Mouse (Mus musculus): ENCODE measurements around the gene Sfxn3. TPM values are rescaled to one million over a fixed set of nuclear protein-coding genes. Genes with fewer than 3 reads are reported as not detected.

Sfxn3 gene
- polyA plus RNA-seq, 1 experiment from 2014 or later: 16.5 TPM

DNA sequence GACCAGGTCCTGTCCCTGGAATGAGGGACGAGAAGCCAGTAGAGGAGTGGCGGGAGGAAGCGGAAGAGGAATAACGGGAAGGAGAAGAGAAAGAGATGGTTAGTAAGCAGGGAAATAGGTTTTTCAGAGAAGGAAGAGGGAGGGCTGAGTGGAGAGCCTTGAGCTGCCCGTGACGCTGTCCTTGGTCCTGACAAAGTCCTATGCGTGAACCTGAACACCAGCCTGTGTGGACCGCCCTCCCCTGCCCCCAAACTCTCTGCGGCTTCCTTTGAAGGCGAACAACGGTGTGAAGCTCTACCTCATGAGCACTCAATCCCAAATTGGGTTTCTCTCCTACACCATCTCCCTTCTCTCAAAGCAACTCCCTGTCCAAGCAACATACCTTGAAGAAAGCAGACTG lies 50.6 kb downstream of the Sfxn3 start:
- no peak for ATAC-seq
- Histone ChIP-seq H3K27ac (ENCODE audit: low read length) (no peak overlapping the region), H3K4me3 (ENCODE audit: low read length) (no peak overlapping the region), H3K36me3 (ENCODE audit: control insufficient read depth, insufficient read depth, low read length) (no peaks in the 10 kb centered on the region), H3K27me3 (replicated peaks; ENCODE audit: control insufficient read depth, insufficient read depth, low read length) (peaks cover 7% of the 10 kb centered on the region; the same call in 1 of the 2 replicates), H3K4me1 (ENCODE audit: control insufficient read depth, insufficient read depth, low read length) (no peaks in the 10 kb centered on the region), H3K9ac (ENCODE audit: low read depth, low read length) (no peak overlapping the region), H3K9me3 (ENCODE audit: control insufficient read depth, low read length) (no peaks in the 10 kb centered on the region), H3K4me2 (ENCODE audit: low read depth, low read length) (no peak overlapping the region)
- 24% methylated on average over 11 of the region's 11 CpGs for WGBS

DNA sequence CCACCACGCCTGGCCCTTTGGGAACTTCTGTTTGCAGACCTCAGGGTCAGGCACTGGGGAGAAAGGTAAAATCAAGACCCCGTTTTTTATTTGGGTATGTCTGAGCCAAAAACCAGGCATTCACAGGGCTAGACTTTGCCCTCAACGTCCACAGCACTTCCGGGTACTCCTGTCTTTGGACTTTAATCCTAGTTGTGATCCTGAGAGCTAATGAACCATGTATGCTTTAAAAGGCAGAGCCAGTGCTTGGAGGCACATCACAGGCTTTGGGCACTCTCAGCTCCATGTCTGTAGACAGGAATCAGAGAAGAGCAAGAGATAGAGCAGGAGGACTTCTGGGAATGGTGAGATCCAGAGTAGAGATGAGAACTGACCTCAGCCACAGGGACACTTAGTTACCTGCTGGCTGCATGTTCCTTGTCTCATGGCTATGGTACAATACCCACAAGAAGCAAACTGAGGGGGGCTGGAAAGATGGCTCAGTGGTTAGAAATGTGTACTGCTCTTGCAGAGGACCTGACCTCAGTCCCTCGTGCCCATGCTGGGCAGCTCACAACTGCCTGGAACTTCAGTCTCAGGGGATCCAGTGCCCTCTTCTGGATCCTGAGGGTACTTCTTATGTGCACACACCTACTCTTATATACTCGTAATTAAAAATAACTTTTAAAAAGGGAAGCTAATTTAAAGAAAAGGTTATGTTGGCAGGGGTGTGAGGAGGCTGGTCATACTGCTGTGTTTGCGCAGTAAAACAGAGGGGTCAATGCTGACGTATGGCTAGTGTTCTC lies 53.4 kb downstream of the Sfxn3 start:
- WGBS: 72% methylated on average over 8 of the region's 8 CpGs
- Histone ChIP-seq H3K4me2 (ENCODE audit: low read depth, low read length) (no peak overlapping the region), H3K4me3 (ENCODE audit: low read length) (no peak overlapping the region), H3K27me3 (replicated peaks; ENCODE audit: control insufficient read depth, insufficient read depth, low read length) (peaks cover 26% of the 10 kb centered on the region), H3K9me3 (ENCODE audit: control insufficient read depth, low read length) (no peaks in the 10 kb centered on the region), H3K4me1 (ENCODE audit: control insufficient read depth, insufficient read depth, low read length) (no peaks in the 10 kb centered on the region), H3K27ac (ENCODE audit: low read length) (no peak overlapping the region), H3K9ac (ENCODE audit: low read depth, low read length) (no peak overlapping the region), H3K36me3 (ENCODE audit: control insufficient read depth, insufficient read depth, low read length) (no peaks in the 10 kb centered on the region)
- no peak for ATAC-seq

DNA sequence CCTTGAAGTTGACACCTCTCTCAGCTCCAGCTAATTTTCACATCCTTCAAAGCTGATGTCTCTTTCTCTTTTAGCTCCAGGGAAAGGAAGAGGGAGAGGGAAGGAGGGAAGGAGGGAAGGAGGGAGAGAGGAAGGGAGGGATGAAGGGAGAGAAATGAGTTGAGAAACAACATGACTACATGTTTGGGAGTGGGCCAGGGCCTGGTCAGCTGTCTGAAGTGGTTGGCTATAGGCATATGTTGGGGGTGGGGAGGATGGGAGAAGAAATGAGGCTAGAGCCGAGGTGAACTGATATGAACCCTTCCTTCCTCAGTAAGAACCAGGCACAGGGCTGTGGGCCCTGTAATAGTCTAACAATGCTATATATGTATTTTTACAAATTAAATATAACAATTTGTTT lies 58.3 kb downstream of the Sfxn3 start:
- no peaks in the 10 kb centered on the region for H3K9me3 ChIP-seq (ENCODE audit: control insufficient read depth, low read length)
- H3K27ac ChIP-seq (ENCODE audit: low read length): no peak overlapping the region
- H3K27me3 ChIP-seq (replicated peaks; ENCODE audit: control insufficient read depth, insufficient read depth, low read length): peaks cover 24% of the 10 kb centered on the region
- H3K4me2 ChIP-seq (ENCODE audit: low read depth, low read length): no peak overlapping the region
- no peak for ATAC-seq
- no peak overlapping the region for H3K9ac ChIP-seq (ENCODE audit: low read depth, low read length)
- H3K4me3 ChIP-seq (ENCODE audit: low read length): no peak overlapping the region
- no peaks in the 10 kb centered on the region for H3K36me3 ChIP-seq (ENCODE audit: control insufficient read depth, insufficient read depth, low read length)
- no peaks in the 10 kb centered on the region for H3K4me1 ChIP-seq (ENCODE audit: control insufficient read depth, insufficient read depth, low read length)
- 33% methylated on average over 1 of the region's 1 CpGs for WGBS

Other genes starting within 250 kb of the Sfxn3 start
- gene Slf2, start 116.4 kb upstream of the Sfxn3 start, polyA plus RNA-seq (2015; fragmentation: Nextera tagmentation; extraction: Ambion mirVana): 26.8 and 27.1 TPM in 2 replicates
- 19.0 and 21.1 TPM in 2 replicates for gene Sema4g, start 58.4 kb upstream of the Sfxn3 start, polyA plus RNA-seq (2015; fragmentation: Nextera tagmentation; extraction: Ambion mirVana)
- gene Twnk, start 41.8 kb upstream of the Sfxn3 start, polyA plus RNA-seq (2015; fragmentation: Nextera tagmentation; extraction: Ambion mirVana): 19.8 and 21.0 TPM in 2 replicates
- 74.7 and 76.4 TPM in 2 replicates for gene Mrpl43, start 41.1 kb upstream of the Sfxn3 start, polyA plus RNA-seq (2015; fragmentation: Nextera tagmentation; extraction: Ambion mirVana)
- 33.6 and 34.7 TPM in 2 replicates for gene Lzts2, start 33.1 kb upstream of the Sfxn3 start, polyA plus RNA-seq (2015; fragmentation: Nextera tagmentation; extraction: Ambion mirVana)
- gene Pdzd7, start 1.8 kb upstream of the Sfxn3 start, polyA plus RNA-seq (2015; fragmentation: Nextera tagmentation; extraction: Ambion mirVana): 0.43 and 0.49 TPM in 2 replicates
- gene Kazald1, start 27.7 kb downstream of the Sfxn3 start, polyA plus RNA-seq (2015; fragmentation: Nextera tagmentation; extraction: Ambion mirVana): 2.0 and 2.1 TPM in 2 replicates
- 0.06 TPM in 1 of 2 replicates, not detected in the other for gene Tlx1, start 103.2 kb downstream of the Sfxn3 start, polyA plus RNA-seq (2015; fragmentation: Nextera tagmentation; extraction: Ambion mirVana)
- not detected in 2 replicates for gene Lbx1, start 188.3 kb downstream of the Sfxn3 start, polyA plus RNA-seq (2015; fragmentation: Nextera tagmentation; extraction: Ambion mirVana)

All from intestine, embryonic 16.5 days (tissue).